Mouse (Mus musculus) frontal cortex, adult 2 months (tissue): ENCODE results near the gene Eif4e1b. TPM values are rescaled to one million over a fixed set of nuclear protein-coding genes. Genes with fewer than 3 reads are reported as not detected.
"Not testable (repeated sequence)": the region's sequence is repeated elsewhere in the genome, so short reads cannot be mapped to it uniquely, and the experiment has no call there.

ENCODE experiments used
- DNase-seq, 2 experiments: peaks; one replicate each; pipeline ENCODE4 v3.0.0; 2022; ENCODE audit warnings: low spot score in 1 of 2; ENCODE audit errors: extremely low spot score in 1 of 2
- polyA plus RNA-seq: library from polyadenylated mRNA; depleted of rRNA; stranded (reverse); fragments of >200 nt; gene quantifications from 2 replicates; pipeline ENCODE4 v1.2.3, GENCODE M21; 2012

Gene Eif4e1b
- polyA plus RNA-seq, 1 experiment, result not detected

DNA sequence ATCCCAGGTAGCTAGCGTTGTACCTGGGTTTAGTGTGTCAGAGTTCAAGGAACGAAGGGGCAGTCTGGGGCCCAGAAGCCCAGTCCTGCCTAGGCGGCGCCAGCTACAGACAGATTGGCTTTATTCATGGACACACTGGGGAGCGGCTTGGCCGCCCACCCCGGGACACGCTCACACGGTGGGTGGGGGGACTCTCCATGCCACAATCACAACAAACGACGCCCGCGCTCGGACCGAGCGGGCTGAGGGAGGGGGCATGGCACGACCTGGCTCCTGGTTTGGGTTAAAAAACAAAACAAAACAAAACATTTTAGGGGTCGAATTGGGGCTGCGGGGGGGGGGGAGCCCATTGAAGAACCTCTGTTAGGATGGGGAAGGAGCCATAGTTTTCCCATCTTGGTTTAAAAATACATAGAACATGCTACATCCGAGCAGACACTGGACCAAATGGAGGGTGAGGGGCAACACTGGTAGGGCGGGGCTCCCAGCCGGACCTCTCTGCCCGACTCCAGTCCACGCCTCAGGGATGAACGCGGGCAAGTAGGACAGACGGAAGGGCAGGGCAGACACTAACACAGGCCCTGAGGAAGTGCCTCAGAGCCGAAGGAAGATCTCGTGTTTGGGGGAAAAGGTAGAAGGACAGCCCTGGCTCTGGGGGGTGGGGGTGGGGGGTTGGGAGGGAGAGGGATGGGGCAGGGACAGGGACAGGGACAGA lies 24.9 kb upstream of the Eif4e1b start:
- peak in 1 of 2 experiments; percentile 34 for DNase-seq

- peak in 1 of 2 experiments; percentile 11 for DNase-seq
These were observed 24.3 kb upstream of the Eif4e1b start for GRCm38 (mm10) chr13:54759496-54759895.

DNA sequence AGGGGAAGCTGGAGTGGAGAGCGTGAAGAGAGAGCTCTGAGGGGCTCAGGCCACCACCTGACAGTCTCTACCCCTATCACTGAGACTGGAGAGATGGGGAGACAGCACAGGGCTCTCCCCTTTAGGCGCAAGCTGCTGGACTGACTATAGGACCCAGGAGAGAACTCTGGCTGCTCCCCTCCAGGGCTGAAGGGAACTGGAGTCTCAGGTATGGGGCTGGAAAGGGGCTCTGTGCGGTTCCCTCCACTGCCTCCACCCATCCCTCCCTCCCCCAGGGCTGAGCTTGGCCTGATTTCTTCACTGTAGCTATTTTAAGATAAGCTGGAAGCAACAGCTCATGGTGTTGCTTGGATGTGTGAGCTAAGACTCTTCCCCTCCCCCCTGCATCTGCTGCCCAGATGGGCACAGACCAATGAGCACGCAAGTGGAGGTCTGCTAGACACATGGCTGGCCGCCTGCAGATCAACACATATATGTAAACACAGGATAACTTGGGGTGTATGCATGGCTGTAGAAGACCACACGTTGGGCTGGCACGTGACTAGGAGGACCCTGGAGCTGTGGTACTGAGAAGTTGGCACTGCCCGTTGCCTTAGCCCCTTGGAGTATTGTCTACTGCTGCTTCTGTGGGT lies 23.5 kb upstream of the Eif4e1b start:
- peak; percentile 91 to 94 for DNase-seq

- DNase-seq, result no peak
These were observed 22.9 kb upstream of the Eif4e1b start for GRCm38 (mm10) chr13:54760906-54761305.

DNA sequence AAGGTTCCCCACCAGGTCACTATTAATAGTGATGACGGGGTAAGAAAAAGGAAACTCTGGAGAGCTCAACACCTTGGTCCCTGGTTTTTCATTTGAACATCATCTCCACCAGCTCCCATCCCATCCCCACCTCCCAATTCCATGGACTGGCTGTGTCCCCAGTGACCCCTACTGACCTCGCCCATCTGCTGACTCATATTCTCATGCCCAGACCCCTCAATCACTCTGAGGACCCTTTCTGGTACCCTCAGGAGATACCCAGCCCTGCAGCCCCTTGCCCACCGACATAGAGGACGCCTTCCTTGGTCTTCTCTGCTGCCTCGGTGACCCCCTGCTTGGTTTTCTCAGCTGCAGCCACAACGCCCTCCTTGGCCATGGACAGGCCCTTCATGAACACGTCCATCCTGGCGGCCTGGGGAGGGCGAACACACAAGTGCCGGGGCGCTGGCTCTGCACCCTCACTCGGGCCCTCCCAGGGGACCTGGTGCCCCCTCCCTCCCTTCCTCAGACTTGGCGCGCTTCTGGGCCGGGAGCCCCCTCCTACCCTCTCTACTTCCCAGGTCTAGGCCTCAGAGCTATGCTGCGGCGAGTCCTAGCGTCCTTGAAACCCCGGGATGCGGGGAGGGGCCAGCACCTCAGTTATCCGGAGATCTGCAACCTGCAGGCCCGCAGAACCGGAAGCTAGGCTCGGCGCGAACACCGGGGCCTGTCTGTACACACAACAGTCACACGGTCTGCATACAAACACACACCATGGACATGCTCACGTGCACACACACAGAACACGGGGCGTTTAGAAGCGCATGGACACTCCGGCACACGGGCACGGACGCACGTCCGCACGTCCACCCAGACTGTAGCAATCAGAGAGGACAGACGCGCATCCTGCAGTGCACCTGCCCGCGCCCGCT lies 18.3 kb upstream of the Eif4e1b start:
- DNase-seq, result peak in 1 of 2 experiments; percentile 50

DNA sequence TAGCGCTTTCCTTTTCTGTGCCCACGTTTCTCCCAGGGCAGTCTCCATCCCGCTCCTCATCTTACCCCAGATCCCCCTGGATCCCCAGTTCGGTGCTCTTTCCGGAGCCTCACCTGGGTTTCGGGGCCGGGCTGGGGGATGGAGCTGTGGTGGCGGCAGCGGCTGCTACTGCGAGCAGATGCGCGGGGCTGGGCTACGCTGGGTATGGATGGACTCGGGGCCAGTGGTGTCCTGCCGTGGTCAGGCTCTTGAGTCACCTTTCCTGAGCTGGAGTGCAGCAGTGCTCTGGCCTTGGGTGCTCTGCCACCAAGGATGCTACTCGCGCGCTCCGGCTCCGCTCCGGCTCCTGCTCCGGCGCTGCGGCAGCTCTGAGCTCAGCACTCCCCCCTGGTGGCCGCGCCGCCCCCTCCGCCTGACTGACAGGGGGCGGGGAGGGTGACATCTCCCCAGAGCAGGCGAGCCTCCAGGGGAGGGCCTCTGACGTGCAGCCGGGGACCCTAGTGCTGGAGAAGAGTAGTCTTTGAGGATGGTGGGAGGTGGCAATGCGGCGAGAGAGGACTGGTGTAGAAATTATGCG lies 17.5 kb upstream of the Eif4e1b start, which contains the start of gene Sncb:
Gene Sncb (minus strand): TSS at position 404 of the 577 bp plus-strand sequence.
- DNase-seq, result peak in 1 of 2 experiments; percentile 90

DNA sequence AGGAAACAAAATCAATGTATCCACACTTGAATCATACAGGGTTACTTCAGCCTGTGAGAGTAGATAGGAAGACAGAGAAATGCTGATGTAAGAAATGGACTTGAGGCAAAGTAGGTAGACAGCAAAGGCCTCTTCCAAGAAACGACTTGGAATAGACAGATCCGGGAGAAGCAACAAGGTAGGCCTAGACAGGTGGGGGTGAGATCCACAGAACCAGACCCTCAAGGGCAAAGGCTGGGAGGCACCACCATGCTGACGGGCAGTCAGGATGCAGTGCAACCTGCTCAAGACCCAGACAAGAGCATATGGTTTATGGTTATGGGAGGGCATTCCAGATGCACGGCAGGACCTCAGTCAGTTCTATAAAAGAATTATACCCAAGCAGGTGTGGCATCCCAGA lies 16.8 kb upstream of the Eif4e1b start:
- no peak for DNase-seq

- DNase-seq, result peak in 1 of 2 experiments; percentile 78
These were observed 3.2 kb upstream of the Eif4e1b start for GRCm38 (mm10) chr13:54780592-54780991.

DNA sequence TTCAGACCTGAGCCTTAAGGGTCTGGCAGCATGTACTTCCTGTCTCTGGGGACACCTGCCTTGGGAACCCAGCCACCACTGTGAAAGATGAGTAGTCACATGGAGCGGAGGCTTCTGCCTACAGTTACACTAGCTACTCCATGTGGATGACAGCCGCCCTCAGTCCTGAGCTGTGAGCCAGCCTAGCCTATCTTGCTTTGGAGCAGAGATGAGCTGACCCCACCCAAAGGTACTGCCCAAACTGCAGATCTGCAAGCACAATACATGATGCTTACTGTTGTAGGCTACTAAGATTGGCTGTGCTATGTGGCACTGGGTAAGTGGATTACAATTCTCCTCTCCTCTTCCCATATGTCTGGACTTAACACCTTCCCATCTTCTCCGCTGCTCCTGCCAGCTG lies 2.7 kb upstream of the Eif4e1b start:
- DNase-seq, result no peak

- DNase-seq, result no peak
These were observed 563 bp upstream of the Eif4e1b start for GRCm38 (mm10) chr13:54783235-54783634.

GRCm38 (mm10) chr13:54787591-54787990 lies 3.8 kb downstream of the Eif4e1b start:
- DNase-seq, result not testable (repeated sequence)

GRCm38 (mm10) chr13:54788740-54789560 lies 5.2 kb downstream of the Eif4e1b start, which contains the start of gene Tspan17:
Tspan17 (plus strand) TSS chr13:54789377.
- DNase-seq, result peak; percentile 92 to 96

GRCm38 (mm10) chr13:54789561-54790397 lies 6.0 kb downstream of the Eif4e1b start:
- peak in 1 of 2 experiments; percentile 66 for DNase-seq

DNA sequence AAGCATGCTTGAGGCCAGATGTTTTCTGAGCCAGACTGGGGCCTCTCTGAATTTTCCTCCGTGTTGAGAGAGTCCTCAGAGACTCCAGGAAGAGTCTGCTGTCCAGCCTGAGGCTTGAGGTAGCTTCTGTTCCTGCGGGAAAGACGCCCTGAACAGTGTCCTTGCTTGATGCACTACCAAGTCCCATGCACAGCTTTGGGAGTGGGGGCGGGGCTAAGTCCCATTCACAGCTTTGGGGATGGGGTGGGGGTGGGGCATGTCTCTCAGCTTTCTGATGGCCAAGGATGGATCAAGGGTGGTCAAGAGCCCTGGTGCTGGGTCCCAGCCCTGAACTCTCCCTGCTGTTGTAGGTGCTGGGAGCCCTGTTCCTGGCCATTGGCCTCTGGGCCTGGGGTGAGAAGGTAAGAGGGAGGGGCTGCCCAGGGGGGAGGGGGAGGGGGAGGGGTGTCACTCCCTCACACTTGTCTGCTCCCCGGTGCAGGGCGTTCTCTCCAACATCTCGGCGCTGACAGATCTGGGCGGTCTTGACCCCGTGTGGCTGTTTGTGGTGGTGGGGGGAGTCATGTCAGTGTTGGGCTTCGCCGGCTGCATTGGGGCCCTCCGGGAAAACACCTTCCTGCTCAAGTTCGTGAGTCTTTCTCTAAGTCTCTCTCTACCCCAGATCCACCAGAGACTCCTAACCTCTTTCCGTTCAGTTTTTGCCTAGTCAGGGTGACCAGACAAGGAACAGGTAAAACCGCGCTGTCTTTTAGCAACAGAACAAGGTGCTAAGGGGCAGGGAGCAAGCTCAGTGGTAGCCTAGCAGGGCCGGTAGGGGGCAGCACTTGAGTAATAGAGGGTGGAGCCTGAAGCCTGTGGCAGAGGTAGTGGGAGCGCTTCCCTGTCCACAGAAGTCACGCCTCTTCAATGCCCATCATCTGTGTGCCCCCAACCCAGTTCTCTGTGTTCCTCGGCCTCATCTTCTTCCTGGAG lies 8.7 kb downstream of the Eif4e1b start:
- DNase-seq, result no peak

DNA sequence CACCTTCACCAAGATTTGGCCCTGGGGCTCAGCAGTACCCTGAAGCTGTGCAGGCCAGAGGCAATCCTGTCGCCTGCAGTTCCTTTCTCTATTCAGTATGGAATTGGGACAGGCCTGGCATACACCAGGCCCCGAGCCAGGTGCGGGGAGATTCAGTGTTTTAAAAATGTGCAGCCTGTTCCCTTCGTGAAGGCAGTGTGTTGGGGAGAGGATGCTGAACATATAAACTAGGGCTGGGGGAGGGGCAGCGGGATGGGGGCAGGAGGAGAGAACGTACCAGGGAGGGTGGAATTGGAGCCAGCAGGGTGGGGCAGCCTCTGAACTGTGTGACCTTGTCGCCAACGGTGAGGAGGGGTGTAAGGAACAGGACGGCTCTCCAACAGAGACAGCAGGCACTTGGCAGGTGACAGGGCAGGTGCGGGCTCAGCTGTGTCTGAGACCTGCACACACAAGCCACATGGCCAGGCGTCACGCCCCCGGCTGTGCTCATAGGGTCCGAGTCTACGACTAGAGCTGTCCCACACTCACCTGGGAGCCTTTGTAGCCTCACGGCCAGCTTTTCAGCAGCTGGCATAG lies 10.3 kb downstream of the Eif4e1b start:
- DNase-seq, result peak in 1 of 2 experiments; percentile 56

- DNase-seq, result no peak
These were observed 11.0 kb downstream of the Eif4e1b start for GRCm38 (mm10) chr13:54794843-54795242.

DNA sequence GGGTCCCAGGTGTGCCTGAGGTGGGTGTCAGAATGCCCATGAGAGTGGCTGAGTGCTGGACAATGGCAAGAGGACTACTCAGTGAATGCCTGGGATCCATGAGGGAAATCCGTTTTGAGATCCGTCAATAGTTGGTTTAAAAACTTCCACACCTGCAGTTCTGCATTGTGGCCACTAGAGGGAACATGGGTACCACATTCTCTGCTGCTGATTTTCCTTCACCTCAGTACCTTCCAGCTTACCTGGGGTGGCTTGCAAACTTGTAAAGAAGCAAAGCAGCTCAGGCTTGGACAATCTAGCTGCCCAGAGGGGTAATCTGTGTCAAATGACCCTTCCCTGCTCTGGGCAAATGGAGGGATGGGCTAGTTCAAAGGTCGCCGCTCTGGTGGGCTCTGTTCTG lies 13.6 kb downstream of the Eif4e1b start:
- peak in 1 of 2 experiments; percentile 81 for DNase-seq
